Mouse (Mus musculus) embryo, embryonic 10.5 days (tissue): ENCODE measurements at regions not wholly inside any gene's neighbourhood (a gene's known extent, or its start where the extent isn't known, plus 50 kb on each side); places are given as distances from the start of the nearest gene placed in this dataset.

Experiments used
- DNase-seq: peaks from one replicate; pipeline ENCODE4 v3.0.0-alpha.2; 2015; ENCODE audit warnings: low spot score

DNA sequence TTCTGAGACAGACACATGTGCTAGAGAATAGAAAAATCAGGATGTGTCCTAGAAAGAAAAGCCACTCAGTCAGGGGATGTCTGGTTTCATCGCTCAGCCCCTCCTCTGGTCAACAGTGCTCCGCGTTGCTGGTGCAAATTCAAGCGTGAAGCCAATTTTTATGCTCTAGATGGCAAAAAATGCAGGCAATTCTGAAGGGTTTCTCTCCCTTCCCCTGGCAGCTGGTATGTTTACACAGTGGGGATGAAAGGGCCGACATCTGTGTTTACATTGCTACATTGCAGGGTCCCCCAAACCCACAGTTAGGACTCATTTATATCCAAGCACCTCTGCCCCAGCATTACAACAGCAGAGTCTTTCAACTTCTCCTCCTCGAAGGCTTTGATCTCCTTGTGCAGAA, 203.3 kb downstream of the Etaa1 start:
- DNase-seq: peak; percentile 68

DNA sequence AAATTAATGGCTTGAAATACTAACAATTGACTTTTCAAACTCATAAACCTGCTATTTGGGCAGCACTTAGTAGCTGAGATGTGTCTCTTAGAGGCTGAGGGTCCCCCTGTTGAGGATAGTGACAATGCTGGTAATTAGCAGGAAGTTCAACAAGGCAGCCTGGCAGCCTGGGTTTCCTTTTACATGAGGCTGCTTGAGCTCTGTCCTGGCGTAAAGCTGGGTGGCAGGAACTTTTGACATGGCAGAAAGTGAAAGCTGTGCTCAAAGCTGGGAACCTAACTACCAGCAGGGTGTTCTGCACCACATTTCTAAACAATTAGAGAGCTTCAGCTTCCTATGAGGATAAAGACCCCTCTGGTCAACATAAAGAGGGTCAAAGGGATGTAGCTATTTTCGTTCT, 194.5 kb downstream of the Etaa1 start:
- no peak for DNase-seq

DNA sequence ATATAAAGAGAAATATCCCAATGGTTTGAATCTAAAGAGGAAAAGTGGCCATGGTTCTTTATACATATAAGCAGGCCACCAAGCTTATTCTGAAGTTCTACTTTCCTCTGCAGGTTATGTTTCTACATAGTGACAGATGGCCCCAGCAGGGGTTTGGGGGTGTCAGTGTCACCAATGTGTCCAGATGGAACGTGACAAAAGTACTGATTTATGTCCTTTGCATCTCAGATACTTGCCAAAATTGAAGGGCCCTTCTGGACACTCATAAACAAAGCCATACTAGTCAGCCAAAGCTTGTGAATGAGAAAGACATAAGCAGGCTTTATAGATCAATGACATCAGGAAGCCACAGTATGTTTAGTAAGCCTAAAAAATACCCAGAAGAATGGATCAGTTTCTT, 190.3 kb downstream of the Etaa1 start:
- no peak for DNase-seq

DNA sequence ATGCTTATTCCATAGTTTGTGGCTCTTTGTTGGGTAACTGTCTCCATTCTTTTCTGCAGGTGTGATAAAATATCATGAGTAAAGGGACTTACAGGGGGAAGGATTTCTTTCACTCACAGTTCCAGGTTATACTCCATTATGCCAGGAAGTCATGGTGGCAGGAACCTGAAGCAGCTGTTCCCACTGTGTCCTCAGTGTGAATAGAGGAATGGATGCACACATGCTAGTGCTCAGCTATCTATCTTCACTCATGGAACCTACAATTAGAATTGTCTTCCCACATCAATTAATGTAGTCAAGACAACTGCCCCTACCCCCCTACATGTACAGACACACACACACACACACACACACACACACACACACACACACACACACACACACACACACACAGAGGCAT, 189.5 kb downstream of the Etaa1 start:
- no peak for DNase-seq

DNA sequence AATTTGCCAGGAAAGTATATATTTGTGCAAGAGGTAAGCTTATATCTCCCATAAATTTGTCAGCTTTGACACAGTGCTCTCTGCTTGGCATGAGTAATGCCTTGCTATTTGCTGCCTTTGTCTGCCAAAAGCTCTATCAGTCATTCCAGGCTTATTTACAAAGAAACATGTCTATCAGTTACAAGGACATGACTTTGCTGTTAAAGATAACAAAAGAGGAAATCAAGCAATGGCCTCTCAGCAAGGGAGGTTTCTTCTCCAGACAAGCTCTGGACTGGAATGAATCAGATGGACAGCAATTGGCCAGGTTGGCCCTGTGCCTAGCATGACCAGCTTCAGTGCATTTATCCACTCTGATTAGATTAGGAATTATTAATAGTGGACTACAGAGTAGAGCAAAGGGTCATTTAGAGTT, 185.3 kb downstream of the Etaa1 start:
- no peak for DNase-seq

DNA sequence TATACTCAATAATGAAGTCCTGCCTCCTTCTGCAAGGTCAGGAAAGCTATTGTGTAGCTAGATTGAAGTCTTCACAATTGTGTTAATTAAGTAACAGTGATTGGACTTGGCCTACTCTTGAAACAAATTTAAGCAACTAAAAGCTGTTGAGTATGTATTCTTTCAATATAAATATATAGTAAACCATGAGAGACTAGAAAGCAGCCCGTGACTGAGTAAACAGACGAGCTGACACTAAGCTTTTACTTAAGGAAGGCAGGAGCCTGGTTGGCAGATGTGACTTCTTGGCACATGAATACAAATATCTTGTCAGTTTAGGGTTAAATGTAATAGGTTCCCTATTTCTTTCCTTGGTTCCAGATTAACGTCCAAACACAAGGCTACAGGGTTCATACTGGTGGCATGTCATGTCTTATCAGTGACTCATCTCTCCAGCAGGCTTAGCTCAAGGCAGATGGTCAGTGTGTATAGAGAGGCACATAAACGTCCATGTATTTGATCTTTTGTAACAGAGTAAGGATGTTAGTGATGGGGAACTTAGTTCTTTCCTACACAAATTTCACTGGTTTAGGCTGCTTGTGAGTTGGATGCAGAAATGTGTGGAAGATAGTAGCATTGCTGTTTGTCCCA, 184.7 kb downstream of the Etaa1 start:
- DNase-seq: no peak

DNA sequence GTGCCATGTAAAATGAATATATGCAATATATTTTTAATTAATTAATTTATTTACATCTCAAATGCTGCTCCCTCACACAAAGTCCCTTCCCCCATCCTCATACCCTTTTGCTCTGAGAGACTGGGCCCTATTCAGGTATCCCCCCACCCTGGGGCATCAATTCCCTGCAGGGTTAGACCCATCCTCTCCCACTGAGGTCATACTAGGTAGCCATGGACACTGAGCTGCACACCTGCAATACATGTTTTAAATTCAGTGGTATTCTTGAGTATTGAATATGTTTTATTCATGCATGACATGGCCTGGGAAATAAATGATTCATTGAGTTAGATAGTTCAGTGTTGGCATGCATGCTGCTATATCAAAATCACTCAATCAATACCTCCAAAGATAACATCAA, 156.0 kb downstream of the Etaa1 start:
- no peak for DNase-seq

DNA sequence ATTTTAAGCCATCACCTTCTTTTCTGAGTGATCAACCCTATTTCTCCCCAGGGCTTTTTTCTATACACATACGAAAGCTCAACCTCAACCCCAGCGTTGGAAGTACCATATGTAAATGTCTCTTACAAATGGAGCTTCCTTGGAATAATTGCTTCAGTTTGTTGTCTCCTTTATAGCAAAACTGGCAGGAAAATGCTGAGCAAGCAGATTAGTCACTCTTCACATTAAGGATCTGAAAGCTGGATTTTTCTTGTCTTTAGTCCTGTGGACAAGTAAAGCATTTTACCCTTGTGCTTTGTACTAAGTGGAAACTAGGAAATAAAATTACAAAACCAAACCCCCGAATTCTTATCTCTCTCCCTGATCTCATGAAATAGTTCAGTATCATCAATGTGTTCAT, 145.8 kb downstream of the Etaa1 start:
- no peak for DNase-seq

DNA sequence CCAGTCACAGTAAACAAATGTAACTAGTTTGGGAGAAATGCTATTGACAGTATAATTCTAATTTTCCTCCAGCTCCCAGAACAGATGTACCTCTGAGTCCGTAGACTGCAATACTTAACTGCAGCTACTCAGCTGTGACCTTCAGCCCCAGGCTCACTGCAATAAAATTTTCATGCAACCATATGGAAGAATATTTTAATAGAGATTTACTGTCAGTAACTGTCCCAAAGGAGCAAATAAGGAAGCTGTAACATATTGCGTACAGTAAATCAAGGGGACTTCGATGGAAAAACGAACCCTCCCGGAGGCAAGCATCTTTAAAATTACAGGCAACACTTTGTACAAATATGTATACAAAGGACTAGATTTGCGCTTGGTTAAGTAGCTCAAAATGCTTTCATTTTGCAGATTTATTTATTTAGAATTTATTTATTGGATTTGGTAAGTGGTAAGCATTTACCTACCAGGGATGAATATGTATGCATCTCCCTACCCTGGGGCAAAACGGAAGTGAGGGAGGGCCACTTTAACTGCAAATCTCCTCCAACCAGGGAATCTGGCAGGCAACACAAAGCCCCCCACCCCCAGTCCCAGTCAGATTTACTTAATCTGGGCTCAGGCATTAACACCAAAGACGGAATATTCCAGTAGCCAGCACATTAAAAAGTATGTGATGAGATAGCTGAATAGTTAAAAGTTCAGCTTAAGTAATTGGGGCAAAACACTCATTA, 141.7 kb downstream of the Etaa1 start:
- no peak for DNase-seq

DNA sequence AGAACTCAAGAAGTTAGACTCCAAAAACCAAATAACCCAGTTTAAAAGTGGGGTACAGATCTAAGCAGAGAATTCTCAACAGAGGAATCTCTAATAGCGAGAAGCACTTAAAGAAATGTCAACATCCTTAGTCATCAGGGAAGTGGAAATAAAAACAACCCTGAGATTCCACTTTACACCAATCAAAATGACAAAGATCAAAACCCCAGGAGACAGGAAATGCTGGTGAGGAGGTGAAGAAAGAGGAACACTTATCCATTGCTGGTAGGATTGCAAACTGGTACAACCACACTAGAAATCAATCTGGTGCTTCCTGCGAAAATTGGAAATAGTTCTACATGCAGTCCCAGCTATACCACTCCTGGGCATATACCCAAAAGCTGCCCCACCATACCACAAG, 111.0 kb downstream of the Etaa1 start:
- no peak for DNase-seq

DNA sequence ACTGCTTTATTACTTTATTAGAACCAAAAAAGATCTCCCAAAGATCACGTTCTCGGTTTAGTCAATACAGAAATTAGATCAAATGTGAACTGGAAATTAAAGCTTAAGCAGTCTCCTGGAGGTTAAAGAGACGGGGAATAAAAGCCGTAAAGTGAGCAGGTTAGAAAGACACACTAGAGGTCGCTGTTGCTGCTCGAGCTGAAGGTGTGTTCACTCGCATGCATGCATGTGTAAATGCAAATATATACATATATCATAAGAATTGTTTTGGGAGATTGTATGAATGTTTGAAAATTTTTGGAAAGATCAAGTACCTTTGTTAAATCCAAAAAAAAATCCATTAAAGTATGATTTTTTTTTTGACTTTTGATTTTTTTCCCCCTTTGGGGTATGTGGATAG, 101.3 kb downstream of the Etaa1 start:
- DNase-seq: peak; percentile 73

DNA sequence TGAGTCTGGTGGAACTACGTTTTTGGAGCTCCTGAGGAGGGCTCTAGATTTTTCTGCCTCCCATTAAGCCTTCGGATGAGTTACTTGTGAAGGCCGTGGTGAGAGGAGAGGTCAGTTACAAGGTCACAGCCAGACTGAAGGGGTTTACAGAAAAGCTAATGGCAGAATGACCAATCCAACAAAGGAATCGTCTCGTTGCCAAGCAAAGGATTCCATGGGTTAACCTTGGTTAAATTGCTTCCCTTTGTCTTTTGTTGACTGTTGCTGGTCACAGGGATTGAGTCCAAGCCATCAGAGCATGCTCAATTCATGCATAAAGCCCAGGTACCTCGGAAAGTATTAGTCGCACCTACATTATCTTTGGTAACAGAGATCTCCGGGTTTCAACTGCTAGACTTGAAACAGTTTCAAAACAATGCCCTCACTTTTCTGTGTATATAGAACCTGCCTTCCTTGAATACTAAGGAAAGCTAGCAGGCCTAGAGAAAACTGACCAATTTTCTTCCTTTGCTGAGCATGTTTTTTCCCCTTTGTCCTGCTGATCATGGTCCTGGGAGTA, 100.3 kb downstream of the Etaa1 start:
- peak; percentile 59 for DNase-seq

DNA sequence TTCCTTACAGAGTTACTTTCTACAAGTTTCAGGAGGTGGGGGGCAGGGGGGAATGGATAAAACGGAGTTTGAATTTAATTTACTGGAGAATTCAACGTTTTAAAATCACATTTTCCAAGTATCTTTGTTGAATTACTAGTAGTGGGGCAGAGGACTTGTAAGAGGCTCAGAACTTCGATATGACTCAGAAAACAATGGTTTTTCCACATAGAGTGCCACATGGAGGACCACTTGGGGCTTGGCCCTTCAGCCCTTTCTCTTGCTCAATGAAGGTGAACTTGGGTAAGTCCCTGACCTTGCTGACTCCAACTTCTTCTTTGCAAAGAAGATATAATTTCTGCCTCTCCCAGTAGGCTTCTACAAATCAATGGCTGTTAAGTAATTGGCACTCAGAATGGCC, 99.8 kb downstream of the Etaa1 start:
- no peak for DNase-seq

DNA sequence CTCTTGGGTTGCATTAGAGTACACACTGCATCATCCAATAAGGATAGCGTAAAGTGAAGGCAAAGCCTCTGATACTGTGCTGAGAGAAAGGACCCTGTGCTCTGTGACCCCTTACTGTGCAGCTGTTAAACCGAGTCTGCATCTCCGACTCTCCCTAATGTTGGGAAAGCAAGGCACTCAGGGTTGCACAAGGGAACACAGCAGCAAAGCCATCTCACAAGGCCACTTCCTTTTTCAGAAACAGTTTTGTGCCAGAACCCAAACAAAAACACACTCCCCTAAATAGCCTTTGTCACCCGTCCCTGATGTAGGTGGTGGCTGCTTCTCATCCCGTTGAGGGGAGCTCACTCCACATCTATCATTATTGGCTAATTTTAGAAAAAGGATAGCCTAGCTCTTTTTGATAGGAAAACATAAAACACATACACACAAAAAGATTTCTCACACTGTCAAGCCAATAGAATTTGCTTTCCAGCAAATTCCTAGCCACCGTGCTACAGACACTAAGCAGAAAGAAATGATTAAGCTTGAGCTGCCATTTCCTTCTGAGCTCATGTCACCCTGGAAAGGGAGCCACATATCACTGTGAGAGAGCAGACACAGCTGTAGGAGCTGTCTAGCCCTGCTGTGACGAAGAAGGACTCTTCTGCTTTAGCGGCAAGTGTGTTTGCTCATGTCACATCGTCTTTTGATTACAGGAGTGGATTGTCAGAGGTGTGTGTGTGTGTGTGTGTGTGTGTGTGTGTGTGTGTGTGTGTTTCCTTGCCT, 94.1 kb downstream of the Etaa1 start:
- DNase-seq: peak; percentile 28

DNA sequence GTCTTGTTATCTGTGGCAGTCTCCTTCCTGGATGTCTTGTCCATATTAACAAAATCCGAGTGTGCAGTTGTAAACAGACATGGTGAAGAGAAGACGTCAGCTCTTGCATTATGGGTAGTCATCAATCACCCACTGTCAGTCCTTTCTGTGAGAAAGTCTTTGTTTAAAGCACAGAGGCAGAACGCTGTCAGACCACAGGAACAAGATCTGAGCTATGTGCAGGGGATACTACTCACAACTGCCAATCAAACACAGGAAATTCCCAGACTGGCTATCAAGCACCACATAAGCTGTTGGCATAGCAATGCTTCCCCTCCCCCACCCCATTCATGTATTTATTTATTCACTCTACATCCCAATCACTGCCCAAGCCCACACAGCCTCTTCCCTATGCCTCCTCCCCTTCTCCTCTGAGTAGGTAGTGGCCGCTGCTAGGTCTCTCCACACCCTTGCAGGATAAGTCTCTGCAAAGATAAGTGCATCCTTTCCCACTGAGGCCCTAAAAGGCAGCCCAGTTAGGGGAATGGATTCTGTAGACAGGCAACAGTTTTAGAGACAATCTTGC, 88.8 kb downstream of the Etaa1 start:
- peak; percentile 65 for DNase-seq

DNA sequence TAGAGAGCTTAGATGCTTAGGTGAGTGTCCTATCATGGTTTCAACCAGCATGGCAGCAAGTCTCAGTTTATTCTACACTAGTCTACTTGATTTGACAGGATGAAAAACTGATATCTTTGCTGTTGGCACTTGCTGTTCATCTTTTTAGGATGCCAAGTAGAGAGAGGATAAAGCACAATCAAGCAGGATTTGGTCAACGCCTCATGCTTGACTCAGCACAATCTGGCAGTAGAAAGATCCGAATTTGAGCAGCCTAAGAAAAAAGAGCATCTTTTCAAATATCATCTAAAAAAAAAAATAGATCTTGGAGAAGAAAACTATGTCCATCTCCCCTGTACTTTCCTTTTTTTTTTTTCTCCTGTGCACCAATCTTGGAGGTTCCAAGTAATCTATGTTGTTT, 83.0 kb downstream of the Etaa1 start:
- DNase-seq: no peak

DNA sequence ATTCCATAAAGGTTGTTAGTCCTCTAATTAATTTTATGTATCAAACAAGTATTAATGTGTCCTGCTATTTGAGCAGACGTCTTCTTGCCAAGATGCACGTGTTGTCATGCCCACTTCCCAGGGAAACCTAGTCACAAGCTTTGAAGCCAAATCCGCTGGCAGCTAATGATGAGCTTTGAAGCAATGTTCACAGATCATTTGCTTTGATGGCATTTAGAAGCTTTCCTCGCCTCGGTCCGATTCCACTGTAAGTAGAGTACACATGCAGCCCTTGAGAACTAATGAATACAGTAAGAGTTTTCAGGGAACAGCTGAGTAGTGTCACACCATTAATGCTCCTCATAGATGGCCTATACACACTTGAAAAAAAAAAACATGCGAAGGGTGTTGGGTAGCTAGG, 81.8 kb downstream of the Etaa1 start:
- DNase-seq: no peak

DNA sequence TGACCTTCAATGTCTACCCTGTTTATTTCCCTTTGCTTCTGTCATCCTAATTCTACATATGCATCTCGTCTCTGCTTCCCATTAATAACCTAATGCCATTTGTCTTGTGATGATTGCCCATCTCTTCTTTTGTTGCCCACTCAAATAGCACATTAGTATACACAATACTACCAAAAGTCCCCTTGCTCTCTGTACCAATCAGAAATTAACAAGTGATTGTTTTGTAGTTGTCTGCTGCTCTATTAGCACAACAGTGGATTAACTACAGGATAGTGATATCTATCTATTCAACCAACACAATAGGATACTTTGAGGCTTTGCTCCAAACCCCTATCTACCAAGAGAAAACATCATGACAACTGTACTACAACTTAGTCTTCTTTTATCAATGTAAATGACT, 70.4 kb downstream of the Etaa1 start:
- no peak for DNase-seq
